Mouse (Mus musculus): ENCODE measurements around the gene Nucks1. TPM values are rescaled to one million over a fixed set of nuclear protein-coding genes. Genes with fewer than 3 reads are reported as not detected.

Nucks1 gene
- 96.1 to 101 TPM (median 97.2 TPM) in 4 replicates for total RNA-seq (2023)

GRCm38 (mm10) chr1:131910001-131910648, at the start of gene Nucks1:
Nucks1 (plus strand) TSS chr1:131910534.

GRCm38 (mm10) chr1:131867093-131867945, 43.0 kb upstream of the Nucks1 start, which contains the start of gene Rab29:
Rab29 (plus strand) TSS chr1:131867224.

GRCm38 (mm10) chr1:131962606-131963084, 52.3 kb downstream of the Nucks1 start, which contains the start of gene Slc45a3:
Slc45a3 (plus strand) TSS chr1:131962967.

Other genes with a start within 250 kb of the Nucks1 start
- gene Rab7b, start 221.8 kb upstream of the Nucks1 start, total RNA-seq (2023): 0.12 to 1.4 TPM (median 0.52 TPM) in 4 replicates
- 0.12 to 0.20 TPM (median 0.15 TPM) in 3 of 4 replicates, not detected in the other for gene Slc26a9, start 166.5 kb upstream of the Nucks1 start, total RNA-seq (2023)
- gene Pm20d1, start 113.2 kb upstream of the Nucks1 start, total RNA-seq (2023): not detected in 4 replicates
- 39.8 to 45.1 TPM (median 43.6 TPM) in 4 replicates for gene Slc41a1, start 83.0 kb upstream of the Nucks1 start, total RNA-seq (2023)
- gene Rab29, start 43.3 kb upstream of the Nucks1 start, total RNA-seq (2023): 12.5 to 18.0 TPM (median 16.1 TPM) in 4 replicates
- 0.51 to 1.5 TPM (median 1.1 TPM) in 4 replicates for gene Slc45a3, start 52.4 kb downstream of the Nucks1 start, total RNA-seq (2023)
- gene Elk4, start 97.1 kb downstream of the Nucks1 start, total RNA-seq (2023): 332 to 367 TPM (median 348 TPM) in 4 replicates
- 0.52 TPM in 1 of 4 replicates, not detected in the others for gene Mfsd4a, start 157.5 kb downstream of the Nucks1 start, total RNA-seq (2023)
- 0.49 to 0.66 TPM in 2 of 4 replicates, not detected in the others for gene Cdk18, start 229.2 kb downstream of the Nucks1 start, total RNA-seq (2023)